Mouse (Mus musculus): ENCODE measurements at regions not wholly inside any gene's neighbourhood (a gene's known extent, or its start where the extent isn't known, plus 50 kb on each side); places are given as distances from the start of the nearest gene placed in this dataset.

DNA sequence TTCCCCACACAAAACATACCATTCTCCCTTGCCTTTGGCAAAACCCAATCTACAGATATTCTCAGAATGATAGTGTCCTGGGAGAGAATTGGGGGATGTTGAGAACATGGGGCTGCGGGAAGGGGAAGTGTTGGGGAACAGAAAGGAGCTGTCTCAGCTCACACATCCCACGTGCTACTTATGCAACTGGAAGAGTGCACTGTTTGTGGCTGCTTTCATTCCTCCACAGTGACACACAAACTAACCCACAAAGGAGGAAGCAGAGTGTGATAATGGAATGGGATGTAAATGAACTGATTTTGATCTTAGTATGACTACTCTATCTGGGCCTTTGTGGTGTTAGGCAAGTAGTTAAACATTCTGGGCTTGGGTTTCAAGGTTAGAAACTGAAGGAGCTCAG is 317.3 kb upstream of the Epha4 start:
- no peak for ATAC-seq

DNA sequence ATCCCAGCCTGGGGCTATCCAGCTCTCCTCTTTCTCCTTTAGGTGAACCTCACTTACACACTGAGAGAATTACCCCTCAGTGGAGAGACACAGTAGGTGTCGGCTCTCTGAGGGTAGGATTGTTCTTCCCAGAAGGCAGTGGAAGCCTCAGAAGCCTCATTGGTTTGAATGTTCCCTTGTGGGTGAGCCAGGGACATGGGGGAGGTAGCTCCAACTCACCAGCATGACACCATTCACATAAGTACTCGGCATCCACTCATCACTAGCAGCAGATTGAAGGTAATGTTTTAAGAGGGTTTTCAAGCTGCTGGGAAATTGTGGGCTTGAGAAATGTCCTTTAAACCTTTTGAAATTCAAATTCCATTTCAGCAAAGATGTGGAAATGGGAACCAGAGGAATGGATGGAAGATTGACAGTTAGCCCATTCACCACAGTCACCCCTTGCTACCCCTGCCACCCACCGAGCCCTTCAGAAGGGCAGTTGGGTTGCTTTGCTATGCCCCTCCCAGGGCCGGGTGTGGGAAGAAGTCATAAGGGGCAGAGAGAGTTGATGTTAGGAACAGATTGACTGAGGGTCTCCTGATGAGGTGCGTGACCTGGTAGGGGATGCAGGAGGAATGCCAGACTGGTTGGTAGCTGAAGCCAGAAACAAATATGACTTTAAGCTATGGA is 310.0 kb upstream of the Epha4 start:
- ATAC-seq (peak; percentile 43), DNase-seq (ENCODE audit: low spot score) (peak; percentile 44)
- peak overlapping the region; percentile 34; the same call in 1 of the 2 replicates for H3K4me2 ChIP-seq (ENCODE audit: low read length)
- no peaks in the 10 kb centered on the region for H3K27me3 ChIP-seq (replicated peaks; ENCODE audit: control insufficient read depth, insufficient read depth, low read length)
- H3K9ac ChIP-seq (ENCODE audit: low read length): no peak overlapping the region
- H3K36me3 ChIP-seq (ENCODE audit: control insufficient read depth, insufficient read depth, low read length): no peaks in the 10 kb centered on the region
- H3K27ac ChIP-seq (ENCODE audit: low read depth, low read length): peak overlapping the region; percentile 70
- WGBS: 39% methylated on average over 5 of the region's 5 CpGs
- no peak overlapping the region for H3K4me3 ChIP-seq (ENCODE audit: low read depth, low read length)
- no peaks in the 10 kb centered on the region for H3K9me3 ChIP-seq (replicated peaks; ENCODE audit: control insufficient read depth, low read length)
- peaks cover 19% of the 10 kb centered on the region; the same call in 1 of the 2 replicates for H3K4me1 ChIP-seq (ENCODE audit: control insufficient read depth, insufficient read depth, low read length)

More for the DNA sequence above, 317.3 kb upstream of the Epha4 start:
- Histone ChIP-seq H3K27ac (ENCODE audit: low read depth, low read length) (no peak overlapping the region), H3K4me3 (ENCODE audit: low read depth, low read length) (no peak overlapping the region), H3K4me1 (ENCODE audit: control insufficient read depth, insufficient read depth, low read length) (no peaks in the 10 kb centered on the region), H3K9ac (ENCODE audit: low read length) (no peak overlapping the region), H3K36me3 (ENCODE audit: control insufficient read depth, insufficient read depth, low read length) (no peaks in the 10 kb centered on the region), H3K4me2 (ENCODE audit: low read length) (no peak overlapping the region), H3K27me3 (replicated peaks; ENCODE audit: control insufficient read depth, insufficient read depth, low read length) (no peaks in the 10 kb centered on the region), H3K9me3 (replicated peaks; ENCODE audit: control insufficient read depth, low read length) (no peaks in the 10 kb centered on the region)
- WGBS: 38% methylated on average over 2 of the region's 2 CpGs
- no peak for DNase-seq (ENCODE audit: low spot score)

DNA sequence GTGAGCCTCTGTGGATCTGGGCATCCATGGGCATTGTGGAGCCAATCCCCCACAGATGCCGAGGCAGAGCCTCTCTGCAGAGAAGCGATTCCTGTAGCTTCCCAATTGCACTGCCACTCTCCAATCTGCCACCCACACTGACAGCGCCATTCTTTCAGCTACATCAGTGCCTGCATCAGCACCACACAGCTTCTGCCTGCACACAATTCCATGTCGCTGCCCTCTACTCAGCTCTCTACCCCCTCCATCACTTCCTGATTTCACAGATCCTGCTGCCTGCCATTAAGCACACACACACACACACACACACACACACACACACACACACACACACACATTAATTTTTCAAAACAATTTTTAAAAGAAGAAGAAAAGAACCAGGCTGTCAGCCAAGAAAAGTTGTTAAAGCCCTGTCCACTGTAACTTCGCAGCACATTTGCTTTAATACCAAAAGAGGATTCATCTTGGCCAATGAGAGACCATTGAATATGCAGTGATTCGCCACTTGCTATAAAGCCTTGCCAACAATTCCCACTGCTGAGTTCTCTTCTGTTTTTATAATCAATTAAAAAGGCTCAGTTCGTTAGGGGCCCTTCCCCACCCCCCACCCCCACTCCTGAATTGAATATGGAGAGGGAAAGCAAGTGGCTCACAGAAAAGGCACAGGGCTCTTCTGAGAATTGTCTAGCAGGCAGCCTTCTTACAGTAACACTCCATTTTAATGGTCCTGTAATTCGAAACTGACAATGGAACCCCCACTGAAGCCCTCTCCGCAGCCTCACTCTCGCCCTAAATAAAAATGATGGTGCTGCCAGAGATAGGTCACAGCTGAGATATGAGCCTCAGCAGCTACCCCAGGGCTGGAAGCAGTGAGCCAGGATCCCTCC is 309.2 kb upstream of the Epha4 start:
- Histone ChIP-seq H3K9ac (ENCODE audit: low read length) (no peak overlapping the region), H3K4me3 (ENCODE audit: low read depth, low read length) (no peak overlapping the region), H3K27ac (ENCODE audit: low read depth, low read length) (peak overlapping the region; percentile 70), H3K36me3 (ENCODE audit: control insufficient read depth, insufficient read depth, low read length) (no peaks in the 10 kb centered on the region), H3K9me3 (replicated peaks; ENCODE audit: control insufficient read depth, low read length) (no peaks in the 10 kb centered on the region), H3K27me3 (replicated peaks; ENCODE audit: control insufficient read depth, insufficient read depth, low read length) (no peaks in the 10 kb centered on the region), H3K4me1 (ENCODE audit: control insufficient read depth, insufficient read depth, low read length) (peaks cover 19% of the 10 kb centered on the region; the same call in 1 of the 2 replicates), H3K4me2 (ENCODE audit: low read length) (peak overlapping the region; percentile 34)
- 4% methylated on average over 10 of the region's 10 CpGs for WGBS
- ATAC-seq (peak; percentile 90), DNase-seq (ENCODE audit: low spot score) (peak; percentile 79)

DNA sequence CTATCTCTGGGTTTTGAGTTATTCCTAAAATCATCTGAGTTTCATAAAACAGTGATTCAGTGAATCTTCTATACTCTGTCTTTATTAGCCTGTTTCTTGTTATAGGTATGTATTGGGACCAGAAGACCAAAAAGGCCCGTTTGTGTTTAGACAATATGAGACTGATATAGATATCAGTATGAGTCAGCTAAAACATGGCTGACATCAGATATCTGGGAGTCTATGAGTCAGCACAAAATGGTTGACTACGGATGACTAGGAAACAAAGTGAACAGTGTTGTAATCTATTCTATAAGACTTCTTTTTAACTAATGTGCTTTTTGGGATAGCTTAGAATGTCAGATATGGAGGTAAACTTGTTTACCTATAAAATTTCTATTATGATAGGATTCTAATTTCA is 305.2 kb upstream of the Epha4 start:
- WGBS: 90% methylated on average over 2 of the region's 2 CpGs
- DNase-seq (ENCODE audit: low spot score): no peak
- H3K27ac ChIP-seq (ENCODE audit: low read depth, low read length): no peak overlapping the region
- H3K4me2 ChIP-seq (ENCODE audit: low read length): no peak overlapping the region
- H3K9ac ChIP-seq (ENCODE audit: low read length): no peak overlapping the region
- H3K9me3 ChIP-seq (replicated peaks; ENCODE audit: control insufficient read depth, low read length): no peaks in the 10 kb centered on the region
- H3K4me1 ChIP-seq (ENCODE audit: control insufficient read depth, insufficient read depth, low read length): peaks cover 18% of the 10 kb centered on the region; the same call in 1 of the 2 replicates
- H3K36me3 ChIP-seq (ENCODE audit: control insufficient read depth, insufficient read depth, low read length): no peaks in the 10 kb centered on the region
- no peak for ATAC-seq
- no peaks in the 10 kb centered on the region for H3K27me3 ChIP-seq (replicated peaks; ENCODE audit: control insufficient read depth, insufficient read depth, low read length)
- no peak overlapping the region for H3K4me3 ChIP-seq (ENCODE audit: low read depth, low read length)

DNA sequence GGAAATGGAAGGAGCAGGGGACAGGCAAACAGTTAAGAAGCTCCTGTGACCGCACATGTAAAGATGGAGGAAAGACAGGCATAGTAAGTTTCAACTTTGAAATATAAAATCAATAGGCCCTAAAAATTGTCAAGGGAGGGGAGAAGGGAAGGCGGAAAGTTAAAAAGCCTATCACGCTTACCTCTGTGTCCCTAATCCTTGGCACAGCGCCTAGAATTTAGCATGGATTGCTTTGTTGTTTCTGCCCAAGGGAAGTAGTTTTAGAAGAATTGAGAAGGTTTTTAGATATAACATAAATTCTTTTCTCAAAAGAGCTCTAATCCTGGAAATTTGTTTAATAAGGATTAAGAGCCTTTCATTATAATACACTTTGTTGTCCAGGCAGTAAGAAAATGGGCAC is 300.6 kb upstream of the Epha4 start:
- H3K9me3 ChIP-seq (replicated peaks; ENCODE audit: control insufficient read depth, low read length): no peaks in the 10 kb centered on the region
- no peak overlapping the region for H3K9ac ChIP-seq (ENCODE audit: low read length)
- H3K27ac ChIP-seq (ENCODE audit: low read depth, low read length): no peak overlapping the region
- no peak overlapping the region for H3K4me2 ChIP-seq (ENCODE audit: low read length)
- no peak overlapping the region for H3K4me3 ChIP-seq (ENCODE audit: low read depth, low read length)
- no peak for ATAC-seq
- WGBS: 55% methylated on average over 4 of the region's 4 CpGs
- no peaks in the 10 kb centered on the region for H3K27me3 ChIP-seq (replicated peaks; ENCODE audit: control insufficient read depth, insufficient read depth, low read length)
- no peaks in the 10 kb centered on the region for H3K36me3 ChIP-seq (ENCODE audit: control insufficient read depth, insufficient read depth, low read length)
- H3K4me1 ChIP-seq (ENCODE audit: control insufficient read depth, insufficient read depth, low read length): 0 out of 2 replicates have a peak, but pooled peaks cover 4% of the 10 kb centered on the region
- peak; percentile 11 for DNase-seq (ENCODE audit: low spot score)

GRCm38 (mm10) chr1:77811573-77811972 is 296.7 kb upstream of the Epha4 start:
- DNase-seq (ENCODE audit: low spot score): peak; percentile 56
- Histone ChIP-seq H3K9ac (ENCODE audit: low read length) (no peak overlapping the region), H3K36me3 (ENCODE audit: control insufficient read depth, insufficient read depth, low read length) (no peaks in the 10 kb centered on the region), H3K4me1 (ENCODE audit: control insufficient read depth, insufficient read depth, low read length) (0 out of 2 replicates have a peak, but pooled peaks cover 4% of the 10 kb centered on the region), H3K4me3 (ENCODE audit: low read depth, low read length) (no peak overlapping the region), H3K4me2 (ENCODE audit: low read length) (no peak overlapping the region), H3K9me3 (replicated peaks; ENCODE audit: control insufficient read depth, low read length) (no peaks in the 10 kb centered on the region), H3K27me3 (replicated peaks; ENCODE audit: control insufficient read depth, insufficient read depth, low read length) (no peaks in the 10 kb centered on the region), H3K27ac (ENCODE audit: low read depth, low read length) (no peak overlapping the region)
- ATAC-seq: peak; percentile 42; the same call in 1 of the 2 replicates

GRCm38 (mm10) chr1:77790974-77791373 is 276.1 kb upstream of the Epha4 start:
- DNase-seq (ENCODE audit: low spot score) (no peak), ATAC-seq (no peak)
- Histone ChIP-seq H3K27ac (ENCODE audit: low read depth, low read length) (no peak overlapping the region), H3K36me3 (ENCODE audit: control insufficient read depth, insufficient read depth, low read length) (no peaks in the 10 kb centered on the region), H3K4me1 (ENCODE audit: control insufficient read depth, insufficient read depth, low read length) (no peaks in the 10 kb centered on the region), H3K9me3 (replicated peaks; ENCODE audit: control insufficient read depth, low read length) (no peaks in the 10 kb centered on the region), H3K4me3 (ENCODE audit: low read depth, low read length) (no peak overlapping the region), H3K27me3 (replicated peaks; ENCODE audit: control insufficient read depth, insufficient read depth, low read length) (no peaks in the 10 kb centered on the region), H3K9ac (ENCODE audit: low read length) (no peak overlapping the region), H3K4me2 (ENCODE audit: low read length) (no peak overlapping the region)
- WGBS: 77% methylated on average over 6 of the region's 6 CpGs

GRCm38 (mm10) chr1:77754326-77754725 is 239.4 kb upstream of the Epha4 start:
- Histone ChIP-seq H3K4me3 (ENCODE audit: low read depth, low read length) (no peak overlapping the region), H3K9ac (ENCODE audit: low read length) (no peak overlapping the region), H3K4me1 (ENCODE audit: control insufficient read depth, insufficient read depth, low read length) (no peaks in the 10 kb centered on the region), H3K27me3 (replicated peaks; ENCODE audit: control insufficient read depth, insufficient read depth, low read length) (no peaks in the 10 kb centered on the region), H3K4me2 (ENCODE audit: low read length) (no peak overlapping the region), H3K36me3 (ENCODE audit: control insufficient read depth, insufficient read depth, low read length) (no peaks in the 10 kb centered on the region), H3K9me3 (replicated peaks; ENCODE audit: control insufficient read depth, low read length) (no peaks in the 10 kb centered on the region), H3K27ac (ENCODE audit: low read depth, low read length) (no peak overlapping the region)
- no peak for ATAC-seq
- WGBS: 75% methylated on average over 3 of the region's 3 CpGs
- DNase-seq (ENCODE audit: low spot score): no peak

Data from forebrain, embryonic 14.5 days (tissue).